Mouse (Mus musculus) G1E (cell line): ENCODE measurements around the gene Trit1.

Experiments
- CTCF ChIP-seq: IDR thresholded peaks from 2 replicates; pipeline ENCODE4 v1.5.1; 2012; ENCODE audit warnings: low read depth, low read length, inconsistent platforms, mixed read lengths
- GATA1 ChIP-seq: IDR thresholded peaks from 2 replicates; pipeline ENCODE4 v1.6.1; 2012; ENCODE audit warnings: borderline replicate concordance, low read length, inconsistent platforms, mixed read lengths
- TAL1 ChIP-seq: conservative IDR thresholded peaks from 2 replicates; pipeline ENCODE4 v1.6.1; 2012; ENCODE audit warnings: low read depth, low read length, inconsistent platforms, mixed read lengths

- TF ChIP-seq CTCF (no peak), GATA1 (no peak), TAL1 (no peak)
Measured at GRCm38 (mm10) chr4:123022896-123023295, 6.5 kb downstream of the Trit1 start.
